Mouse (Mus musculus): ENCODE data around the gene Olfr573-ps1. TPM values are rescaled to one million over a fixed set of nuclear protein-coding genes. Genes with fewer than 3 reads are reported as not detected.

Gene Olfr573-ps1
- total RNA-seq, 1 experiment from 2014 or later: not detected

Other genes starting within 250 kb of the Olfr573-ps1 start
- not detected in 3 replicates for gene Olfr557, start 246.7 kb downstream of the Olfr573-ps1 start, total RNA-seq (2017)
- gene Olfr558, start 240.4 kb downstream of the Olfr573-ps1 start, total RNA-seq (2017): not detected in 3 replicates
- not detected in 3 replicates for gene Olfr33, start 223.5 kb downstream of the Olfr573-ps1 start, total RNA-seq (2017)
- gene Olfr559, start 215.1 kb downstream of the Olfr573-ps1 start, total RNA-seq (2017): not detected in 3 replicates
- gene Olfr560, start 183.2 kb downstream of the Olfr573-ps1 start, total RNA-seq (2017): not detected in 3 replicates
- not detected in 3 replicates for gene Olfr78, start 183.1 kb downstream of the Olfr573-ps1 start, total RNA-seq (2017)
- not detected in 3 replicates for gene Olfr561, start 171.4 kb downstream of the Olfr573-ps1 start, total RNA-seq (2017)
- gene Olfr564, start 139.1 kb downstream of the Olfr573-ps1 start, total RNA-seq (2017): not detected in 3 replicates
- not detected in 3 replicates for gene Olfr566, start 83.8 kb downstream of the Olfr573-ps1 start, total RNA-seq (2017)
- not detected in 3 replicates for gene Olfr568, start 65.5 kb downstream of the Olfr573-ps1 start, total RNA-seq (2017)
- gene Olfr569, start 51.7 kb downstream of the Olfr573-ps1 start, total RNA-seq (2017): not detected in 3 replicates
- not detected in 3 replicates for gene Olfr570, start 48.0 kb downstream of the Olfr573-ps1 start, total RNA-seq (2017)
- gene Olfr571, start 25.0 kb downstream of the Olfr573-ps1 start, total RNA-seq (2017): not detected in 3 replicates
- not detected in 3 replicates for gene Olfr572, start 18.2 kb downstream of the Olfr573-ps1 start, total RNA-seq (2017)
- not detected in 3 replicates for gene Olfr574, start 5.9 kb upstream of the Olfr573-ps1 start, total RNA-seq (2017)
- not detected in 3 replicates for gene Olfr575, start 16.2 kb upstream of the Olfr573-ps1 start, total RNA-seq (2017)
- not detected in 3 replicates for gene Olfr576, start 20.1 kb upstream of the Olfr573-ps1 start, total RNA-seq (2017)
- gene Olfr577, start 33.4 kb upstream of the Olfr573-ps1 start, total RNA-seq (2017): not detected in 3 replicates
- not detected in 3 replicates for gene Olfr578, start 46.7 kb upstream of the Olfr573-ps1 start, total RNA-seq (2017)
- not detected in 3 replicates for gene Olfr582, start 95.4 kb upstream of the Olfr573-ps1 start, total RNA-seq (2017)
- gene Olfr583, start 108.7 kb upstream of the Olfr573-ps1 start, total RNA-seq (2017): not detected in 3 replicates
- gene Olfr584, start 139.3 kb upstream of the Olfr573-ps1 start, total RNA-seq (2017): not detected in 3 replicates
- 1.3 TPM in 1 of 3 replicates, not detected in the others for gene Olfr585, start 155.1 kb upstream of the Olfr573-ps1 start, total RNA-seq (2017)
- gene Olfr586, start 183.1 kb upstream of the Olfr573-ps1 start, total RNA-seq (2017): not detected in 3 replicates
- not detected in 3 replicates for gene Olfr588-ps1, start 198.3 kb upstream of the Olfr573-ps1 start, total RNA-seq (2017)
- gene Olfr589, start 213.8 kb upstream of the Olfr573-ps1 start, total RNA-seq (2017): not detected in 3 replicates
- not detected in 3 replicates for gene Olfr591, start 235.8 kb upstream of the Olfr573-ps1 start, total RNA-seq (2017)
- 0.10 TPM in 1 of 3 replicates, not detected in the others for gene Olfr592, start 242.2 kb upstream of the Olfr573-ps1 start, total RNA-seq (2017)